Mouse (Mus musculus) ES-Bruce4 (cell line): Measurements from ENCODE around the gene Vgll4. TPM values are rescaled to one million over a fixed set of nuclear protein-coding genes. Genes with fewer than 3 reads are reported as not detected.

ENCODE experiments used
- H3K27ac ChIP-seq: 2 replicates; pipeline ENCODE4 v1.5.1; 2012; ENCODE audit warnings: low read length, inconsistent platforms; ENCODE audit not compliant: insufficient read depth
- H3K27me3 ChIP-seq: 2 replicates; pipeline ENCODE4 v1.6.1; 2012; ENCODE audit warnings: mild to moderate bottlenecking, low read length, inconsistent platforms; ENCODE audit not compliant: control insufficient read depth, poor library complexity, insufficient read depth, severe bottlenecking
- H3K36me3 ChIP-seq: 2 replicates; pipeline ENCODE4 v1.6.1; 2012; ENCODE audit warnings: inconsistent platforms, mild to moderate bottlenecking, low read length, moderate library complexity; ENCODE audit not compliant: control insufficient read depth, poor library complexity, insufficient read depth, severe bottlenecking
- H3K4me1 ChIP-seq: one replicate; pipeline ENCODE4 v1.8.1; 2011; ENCODE audit warnings: low read length; ENCODE audit not compliant: control insufficient read depth, insufficient read depth
- H3K4me3 ChIP-seq: 2 replicates; pipeline ENCODE4 v1.5.1; 2011; ENCODE audit warnings: low read depth, mild to moderate bottlenecking, low read length
- H3K9ac ChIP-seq: 2 replicates; pipeline ENCODE4 v1.6.1; 2012; ENCODE audit warnings: low read depth, mild to moderate bottlenecking, inconsistent platforms; ENCODE audit not compliant: poor library complexity, severe bottlenecking
- H3K9me3 ChIP-seq: replicated peaks from 2 replicates; pipeline ENCODE4 v1.6.1; 2012; ENCODE audit warnings: mild to moderate bottlenecking, low read length, inconsistent platforms; ENCODE audit not compliant: control insufficient read depth, poor library complexity, insufficient read depth, severe bottlenecking
- CTCF ChIP-seq: IDR thresholded peaks from one replicate; pipeline ENCODE4 v1.8.1; 2011; ENCODE audit warnings: low read depth, low read length
- EP300 ChIP-seq: IDR thresholded peaks from 2 replicates; pipeline ENCODE4 v1.6.1; 2011; ENCODE audit warnings: low read depth, low read length; ENCODE audit not compliant: insufficient read depth
- POLR2A ChIP-seq: IDR thresholded peaks from one replicate; pipeline ENCODE4 v1.8.1; 2011; ENCODE audit warnings: low read length; ENCODE audit not compliant: insufficient read depth
- polyA plus RNA-seq: library from polyadenylated mRNA; stranded (reverse); fragments of >200 nt; gene quantifications from 2 replicates; pipeline ENCODE4 v1.2.4, GENCODE M21; 2011; ENCODE audit warnings: low read depth; ENCODE audit not compliant: missing spikeins, insufficient read depth, insufficient read length

Vgll4 gene
- polyA plus RNA-seq, 1 experiment, result 37.3 TPM

- TF ChIP-seq POLR2A (no peak), CTCF (no peak), EP300 (no peak)
- no peak overlapping the region; the same call in 1 of the 2 replicates for H3K4me3 ChIP-seq
- no peaks in the 10 kb centered on the region for H3K9me3 ChIP-seq
- no peak overlapping the region for H3K9ac ChIP-seq
- H3K36me3 ChIP-seq, result no peaks in the 10 kb centered on the region
- H3K4me1 ChIP-seq, result peaks cover 2% of the 10 kb centered on the region
- H3K27ac ChIP-seq, result no peak overlapping the region
- H3K27me3 ChIP-seq, result no peaks in the 10 kb centered on the region
These were observed 53.1 kb downstream of the Vgll4 start for GRCm38 (mm10) chr6:114916715-114916992.

- Histone ChIP-seq H3K9ac (no peak overlapping the region), H3K4me1 (peaks cover 2% of the 10 kb centered on the region), H3K36me3 (no peaks in the 10 kb centered on the region), H3K27me3 (no peaks in the 10 kb centered on the region), H3K9me3 (no peaks in the 10 kb centered on the region), H3K4me3 (no peak overlapping the region), H3K27ac (no peak overlapping the region)
- TF ChIP-seq CTCF (no peak), POLR2A (no peak), EP300 (no peak)
These were observed 53.7 kb downstream of the Vgll4 start for GRCm38 (mm10) chr6:114915915-114916714.

GRCm38 (mm10) chr6:114914041-114914716 is 55.6 kb downstream of the Vgll4 start:
- no peak overlapping the region for H3K4me3 ChIP-seq
- H3K27me3 ChIP-seq, result no peaks in the 10 kb centered on the region
- no peaks in the 10 kb centered on the region for H3K36me3 ChIP-seq
- no peaks in the 10 kb centered on the region for H3K9me3 ChIP-seq
- H3K27ac ChIP-seq, result no peak overlapping the region
- TF ChIP-seq EP300 (no peak), CTCF (no peak), POLR2A (no peak)
- H3K9ac ChIP-seq, result no peak overlapping the region
- H3K4me1 ChIP-seq, result peaks cover 2% of the 10 kb centered on the region

GRCm38 (mm10) chr6:114913142-114913541 is 56.7 kb downstream of the Vgll4 start:
- Histone ChIP-seq H3K36me3 (no peaks in the 10 kb centered on the region), H3K9ac (no peak overlapping the region), H3K27ac (no peak overlapping the region), H3K27me3 (no peaks in the 10 kb centered on the region), H3K4me3 (no peak overlapping the region), H3K4me1 (peaks cover 2% of the 10 kb centered on the region), H3K9me3 (no peaks in the 10 kb centered on the region)
- TF ChIP-seq EP300 (no peak), POLR2A (no peak), CTCF (no peak)

- Histone ChIP-seq H3K36me3 (no peaks in the 10 kb centered on the region), H3K9ac (no peak overlapping the region), H3K4me3 (no peak overlapping the region), H3K9me3 (no peaks in the 10 kb centered on the region), H3K4me1 (no peaks in the 10 kb centered on the region), H3K27me3 (no peaks in the 10 kb centered on the region), H3K27ac (no peak overlapping the region)
- TF ChIP-seq POLR2A (no peak), CTCF (no peak), EP300 (no peak)
These were observed 58.3 kb downstream of the Vgll4 start for GRCm38 (mm10) chr6:114911540-114911939.

- no peak for TF ChIP-seq EP300
- no peak for TF ChIP-seq POLR2A
- TF ChIP-seq CTCF, result no peak
These were observed 60.0 kb downstream of the Vgll4 start for GRCm38 (mm10) chr6:114909801-114910200.

More at GRCm38 (mm10) chr6:114909801-114910200, 60.0 kb downstream of the Vgll4 start:
- H3K4me1 ChIP-seq, result no peaks in the 10 kb centered on the region
- no peak overlapping the region for H3K4me3 ChIP-seq
- no peaks in the 10 kb centered on the region for H3K27me3 ChIP-seq
- H3K27ac ChIP-seq, result no peak overlapping the region
- no peaks in the 10 kb centered on the region for H3K9me3 ChIP-seq
- no peaks in the 10 kb centered on the region for H3K36me3 ChIP-seq
- no peak overlapping the region for H3K9ac ChIP-seq
